Mouse (Mus musculus): ENCODE results near the gene Col4a2.
"Not testable (repeated sequence)": the region's sequence is repeated elsewhere in the genome, so short reads cannot be mapped to it uniquely, and the experiment has no call there.

Col4a2 gene

GRCm38 (mm10) chr8:11459016-11459415 is 146.4 kb downstream of the Col4a2 start:
- no peak for DNase-seq (ENCODE audit: low read depth, low spot score)

DNA sequence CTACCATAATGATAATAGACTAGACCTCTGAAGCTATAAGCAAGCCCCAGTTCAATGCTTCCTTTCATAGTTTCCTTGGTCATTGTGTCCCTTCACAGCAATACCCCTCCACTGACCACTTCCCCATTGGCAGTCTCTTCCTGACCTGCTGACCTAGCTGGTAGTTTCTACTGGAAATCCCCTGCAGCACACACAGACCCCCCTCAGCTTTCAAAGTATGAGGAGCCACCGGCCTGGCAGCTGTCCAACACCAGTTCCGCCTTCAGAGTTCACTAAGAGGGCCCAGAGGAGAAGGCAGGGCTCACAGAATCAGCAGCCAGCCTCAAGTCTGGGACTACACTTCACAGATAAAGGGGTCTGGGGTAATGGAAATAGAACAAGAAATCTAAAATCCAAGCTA is 148.3 kb downstream of the Col4a2 start:
- DNase-seq (ENCODE audit: low read depth, low spot score) = no peak

DNA sequence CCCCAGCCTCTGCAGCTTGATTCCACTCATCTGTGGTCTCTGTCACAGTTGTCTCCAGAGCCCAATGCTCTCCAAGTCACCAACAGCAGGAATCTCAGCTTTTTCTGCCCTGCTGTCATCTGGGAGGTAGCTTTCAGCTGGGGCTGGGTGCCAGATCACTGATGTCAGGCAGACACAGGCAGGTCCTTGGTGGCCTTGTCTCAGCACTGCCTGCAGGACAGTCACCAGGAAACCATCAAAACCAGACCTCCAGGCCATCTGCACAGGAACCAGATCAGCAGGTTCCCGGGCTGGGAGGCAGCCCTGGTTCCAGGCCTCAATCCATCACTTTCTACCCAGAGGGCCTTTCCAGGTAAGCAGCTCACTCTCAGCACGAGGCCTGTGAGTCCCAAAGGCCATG is 149.2 kb downstream of the Col4a2 start:
- no peak for DNase-seq (ENCODE audit: low read depth, low spot score)

DNA sequence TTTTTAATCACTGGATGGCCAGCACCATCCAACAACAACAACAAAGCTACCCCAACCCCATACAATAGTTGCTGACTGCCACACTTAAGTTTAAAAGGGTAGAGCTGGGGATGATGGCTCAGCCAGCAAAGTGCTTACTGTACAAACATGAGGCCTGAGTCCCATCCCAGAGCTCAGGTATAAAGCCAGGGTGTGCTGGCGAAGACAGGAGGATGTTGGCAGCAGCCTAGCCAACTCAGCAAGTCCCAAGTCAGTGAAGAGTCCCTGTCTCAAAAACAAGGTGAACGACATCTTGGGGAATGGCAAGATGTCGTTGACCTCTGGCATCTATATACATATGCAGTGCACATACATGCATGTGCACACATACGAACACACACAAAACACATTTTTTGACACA is 150.0 kb downstream of the Col4a2 start:
- DNase-seq (ENCODE audit: low read depth, low spot score) = no peak

DNA sequence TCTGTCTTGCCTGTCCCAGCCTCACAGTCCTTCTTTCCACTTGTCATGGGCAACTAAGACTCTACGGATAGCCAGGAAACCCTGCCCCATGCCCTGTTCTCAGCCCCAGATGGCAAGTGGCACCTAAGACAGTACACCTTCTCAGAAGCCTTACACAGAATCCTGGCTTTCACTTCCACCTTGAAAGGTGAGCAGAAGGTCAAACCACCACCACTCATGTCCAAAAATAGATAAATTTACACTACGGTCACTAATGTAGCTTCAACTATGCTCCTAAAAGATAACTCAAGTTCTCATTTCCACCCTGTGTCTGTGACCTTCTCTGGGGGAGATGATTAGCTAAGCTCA is 150.9 kb downstream of the Col4a2 start:
- DNase-seq (ENCODE audit: low read depth, low spot score) = no peak

DNA sequence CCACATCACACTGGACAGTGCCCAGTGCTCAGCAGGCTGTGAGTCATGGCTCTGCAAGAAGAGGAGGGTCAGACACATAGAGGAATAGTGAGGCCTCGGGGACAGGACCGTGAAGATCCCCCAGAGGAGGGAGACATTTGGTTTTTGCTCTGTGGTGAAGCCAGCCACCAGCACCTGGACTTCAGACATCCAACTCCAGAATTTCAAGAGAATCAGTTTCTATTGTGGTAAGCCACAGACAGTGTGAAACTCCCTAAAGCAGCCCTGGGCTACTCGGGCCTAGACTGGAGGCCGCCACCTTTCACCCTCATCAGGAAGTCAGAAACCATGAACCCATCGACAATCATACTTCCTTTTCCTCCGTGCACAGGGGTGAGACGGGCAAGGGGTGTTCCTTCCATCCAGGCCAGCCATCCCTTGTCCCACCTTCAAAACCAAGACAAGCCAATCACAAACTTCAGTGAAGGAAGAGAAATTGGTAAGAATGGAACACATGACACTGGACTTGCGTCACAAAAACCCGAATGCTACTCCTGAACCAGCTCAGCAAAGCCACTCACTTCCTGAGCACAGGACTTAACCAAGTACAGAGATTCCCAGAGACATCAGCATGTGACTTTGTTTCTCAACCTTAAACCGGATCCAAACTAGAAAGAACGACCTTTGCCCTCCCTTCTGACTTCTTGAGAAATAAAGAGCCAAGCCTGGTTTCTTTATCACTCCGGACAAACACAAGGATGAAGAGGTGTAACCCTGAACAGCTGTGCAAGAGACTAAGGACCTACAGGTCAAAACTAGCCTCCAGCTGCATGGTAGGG is 151.5 kb downstream of the Col4a2 start:
- DNase-seq (ENCODE audit: low read depth, low spot score) = no peak

DNA sequence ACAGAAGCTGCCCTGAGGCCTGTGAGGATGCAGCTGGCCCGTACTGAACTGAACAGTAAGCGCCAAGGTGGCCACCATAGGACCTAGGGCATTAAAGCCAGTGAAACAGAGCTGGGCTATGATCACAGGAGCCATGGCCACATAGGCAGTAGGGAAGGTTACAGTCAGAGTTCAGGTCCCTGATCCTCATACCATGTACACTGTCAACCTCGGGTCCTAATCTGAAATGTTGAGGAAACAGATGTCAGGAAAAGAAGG is 152.0 kb downstream of the Col4a2 start:
- DNase-seq (ENCODE audit: low read depth, low spot score) = no peak

DNA sequence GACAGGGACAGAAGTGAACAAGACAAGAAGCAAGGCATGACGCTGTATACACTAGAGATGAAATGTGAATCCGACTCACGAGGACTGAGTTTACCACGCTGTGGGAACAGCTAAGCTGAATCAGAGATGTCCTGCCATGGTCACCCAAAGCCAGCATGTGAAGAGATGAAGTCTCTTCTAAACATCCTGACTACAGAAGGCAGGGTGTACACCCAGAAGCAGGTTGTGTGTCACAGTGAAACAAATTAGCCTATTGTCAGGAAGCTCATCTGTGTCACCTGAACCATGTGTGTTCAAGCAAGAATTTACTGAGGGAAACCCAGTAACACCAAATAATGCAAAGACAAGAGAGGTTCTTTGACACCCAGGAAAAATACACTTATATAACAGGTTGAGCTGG is 153.0 kb downstream of the Col4a2 start:
- no peak for DNase-seq (ENCODE audit: low read depth, low spot score)

DNA sequence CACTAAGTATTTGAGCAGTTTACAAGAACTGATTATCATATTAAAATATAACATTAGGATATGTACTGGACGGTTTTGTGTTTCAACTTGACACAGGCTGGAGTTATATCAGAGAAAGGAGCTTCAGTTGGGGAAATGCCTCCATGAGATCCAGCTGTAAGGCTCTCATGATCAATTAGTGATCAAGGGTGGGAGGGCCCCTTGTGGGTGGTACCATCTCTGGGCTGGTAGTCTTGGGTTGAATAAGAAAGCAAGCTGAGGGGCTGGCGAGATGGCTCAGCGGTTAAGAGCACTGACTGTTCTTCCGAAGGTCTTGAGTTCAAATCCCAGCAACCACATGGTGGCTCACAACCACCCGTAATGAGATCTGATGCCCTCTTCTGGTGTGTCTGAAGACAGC is 153.9 kb downstream of the Col4a2 start:
- DNase-seq (ENCODE audit: low read depth, low spot score) = not testable (repeated sequence)

GRCm38 (mm10) chr8:11469095-11469494 is 156.5 kb downstream of the Col4a2 start:
- DNase-seq (ENCODE audit: low read depth, low spot score) = no peak

- no peak for DNase-seq (ENCODE audit: low read depth, low spot score)
Measured at GRCm38 (mm10) chr8:11470694-11471093, 158.1 kb downstream of the Col4a2 start.

DNA sequence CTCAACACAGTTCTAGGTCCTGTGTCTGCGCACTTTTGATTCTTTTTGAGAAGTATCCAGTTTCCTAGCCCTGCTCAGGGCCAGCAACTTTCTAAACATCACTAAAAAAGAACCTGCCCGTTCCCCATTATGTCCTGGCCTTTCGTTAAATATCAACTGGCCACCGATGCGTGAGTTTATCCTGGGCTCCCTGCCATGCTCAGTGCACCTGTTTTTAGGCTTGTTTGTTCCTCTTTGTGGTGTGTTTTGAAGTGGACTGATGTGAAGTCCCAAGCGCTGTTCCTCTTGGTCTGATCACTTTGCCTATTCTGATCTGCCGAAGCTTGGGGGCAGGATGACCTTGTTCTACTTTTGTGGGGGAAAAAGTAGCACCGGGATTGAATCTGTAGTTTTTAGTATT is 158.7 kb downstream of the Col4a2 start:
- DNase-seq (ENCODE audit: low read depth, low spot score) = no peak

GRCm38 (mm10) chr8:11473072-11473471 is 160.5 kb downstream of the Col4a2 start:
- no peak for DNase-seq (ENCODE audit: low read depth, low spot score)

DNA sequence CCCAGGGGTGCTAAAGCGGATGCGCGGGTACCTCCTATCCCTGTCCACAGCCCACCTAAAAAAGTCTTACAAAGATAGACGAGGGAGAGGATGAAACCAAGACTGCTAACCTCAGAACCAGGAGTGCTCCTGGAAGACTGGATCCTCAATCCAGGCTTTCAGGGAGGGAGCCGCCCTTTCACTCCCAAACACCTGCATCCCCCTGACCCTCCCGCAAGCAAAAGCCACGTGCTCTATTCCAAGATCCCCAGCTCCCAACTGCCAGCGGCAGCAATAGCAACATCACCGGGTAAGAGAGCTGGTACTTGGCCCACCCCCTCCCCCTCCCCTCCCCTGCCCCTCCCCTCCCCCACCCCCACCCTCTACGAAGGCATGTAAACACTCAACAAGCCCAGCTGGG is 162.8 kb downstream of the Col4a2 start:
- DNase-seq (ENCODE audit: low read depth, low spot score) = no peak

GRCm38 (mm10) chr8:11475876-11476275 is 163.3 kb downstream of the Col4a2 start:
- DNase-seq (ENCODE audit: low read depth, low spot score) = no peak

DNA sequence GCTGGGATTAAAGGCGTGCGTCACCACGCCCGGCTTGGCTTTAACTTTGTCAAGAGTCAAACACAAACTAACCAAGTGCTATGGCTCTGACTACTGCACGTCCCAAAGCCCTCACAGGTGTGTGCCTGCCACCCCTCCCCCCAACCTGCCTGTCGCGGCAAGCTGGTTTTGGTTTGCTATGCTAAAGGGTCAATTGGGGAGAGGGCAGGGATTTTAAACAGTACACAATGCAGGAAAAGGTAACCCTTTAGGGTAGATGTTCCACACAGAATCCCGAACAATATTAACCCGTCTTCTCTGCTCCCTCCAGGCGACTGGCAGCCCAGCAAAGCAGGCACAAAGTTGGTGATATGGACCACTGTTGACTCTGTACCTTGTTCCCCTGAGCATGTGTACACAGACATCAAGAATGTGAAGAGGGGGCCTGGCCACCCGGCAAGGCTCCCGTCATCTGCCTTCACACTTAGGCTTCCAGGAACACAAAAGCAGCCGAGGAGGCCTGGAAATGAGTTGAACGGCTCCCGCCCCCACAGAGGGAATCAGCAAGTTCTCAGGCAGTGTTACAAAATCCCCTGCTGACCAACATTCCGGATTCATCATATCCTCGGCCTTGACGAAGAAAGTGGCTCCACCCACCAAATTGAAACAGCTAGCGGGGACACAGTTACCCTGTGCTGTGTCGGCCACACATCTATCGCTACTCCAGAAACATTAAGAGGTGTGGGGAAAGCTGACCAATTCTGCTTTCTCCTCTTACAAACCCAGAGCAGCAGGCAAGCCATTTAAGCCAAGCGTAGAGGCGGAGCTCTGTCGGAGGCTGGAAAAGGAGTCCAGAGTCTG is 164.0 kb downstream of the Col4a2 start:
- DNase-seq (ENCODE audit: low read depth, low spot score) = no peak

DNA sequence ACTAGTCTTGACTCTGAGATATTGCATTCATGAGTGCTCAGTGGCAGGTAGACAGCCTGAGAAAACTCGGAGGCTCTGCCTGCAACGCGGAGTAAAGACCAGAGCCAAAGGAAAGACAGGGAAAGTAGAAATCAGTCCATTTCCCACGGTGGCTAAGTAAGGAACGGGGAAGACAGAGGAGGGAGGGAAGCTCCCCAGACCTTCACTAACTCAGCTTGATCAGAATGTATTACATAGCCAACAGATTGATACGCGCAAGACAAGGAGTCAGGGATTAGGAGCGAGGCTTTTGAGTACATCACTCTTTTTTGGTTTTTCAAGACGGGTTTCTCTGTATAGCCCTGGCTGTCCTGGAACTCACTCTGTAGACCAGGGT is 164.6 kb downstream of the Col4a2 start:
- DNase-seq (ENCODE audit: low read depth, low spot score) = no peak

GRCm38 (mm10) chr8:11477811-11478761 is 165.5 kb downstream of the Col4a2 start, which contains the start of gene Rab20:
Gene Rab20 (minus strand): TSS chr8:11478710.
- DNase-seq (ENCODE audit: low read depth, low spot score) = no peak

DNA sequence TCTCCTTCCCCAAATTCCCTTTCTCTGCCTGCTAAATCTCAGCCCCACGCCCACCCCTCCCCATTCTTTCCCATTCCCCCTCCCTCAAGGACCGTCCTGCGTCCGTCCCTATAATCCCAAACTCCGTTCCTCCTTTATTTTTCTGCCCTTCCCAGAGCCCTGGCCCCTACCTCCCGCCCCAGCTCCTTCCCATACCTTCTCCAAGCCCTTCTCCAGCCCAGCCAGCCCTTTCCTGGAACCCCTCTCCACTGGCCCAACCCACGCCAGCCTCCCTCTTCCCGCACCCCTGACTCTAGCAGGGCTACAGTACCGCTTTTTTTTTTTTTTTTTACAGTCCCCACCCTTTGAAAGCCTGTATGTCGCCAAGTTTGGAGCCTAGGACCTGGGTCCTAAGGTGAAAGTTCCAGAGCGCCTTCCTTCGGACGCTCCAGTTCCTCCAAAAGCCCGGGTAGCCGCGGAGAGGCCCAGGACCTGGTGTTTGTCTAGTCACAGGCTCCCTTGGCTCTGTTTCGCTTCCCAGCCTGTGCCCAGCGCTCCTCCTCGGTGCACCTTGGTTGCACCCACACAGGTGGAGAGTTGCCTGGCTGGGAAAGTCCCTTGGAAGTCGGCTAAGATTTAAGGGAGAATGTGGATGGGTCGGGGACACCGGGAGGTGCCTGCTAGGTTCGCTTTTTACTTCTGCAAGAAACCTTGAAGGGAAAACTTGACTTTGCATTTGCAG is 166.4 kb downstream of the Col4a2 start:
- no peak for DNase-seq (ENCODE audit: low read depth, low spot score)

DNA sequence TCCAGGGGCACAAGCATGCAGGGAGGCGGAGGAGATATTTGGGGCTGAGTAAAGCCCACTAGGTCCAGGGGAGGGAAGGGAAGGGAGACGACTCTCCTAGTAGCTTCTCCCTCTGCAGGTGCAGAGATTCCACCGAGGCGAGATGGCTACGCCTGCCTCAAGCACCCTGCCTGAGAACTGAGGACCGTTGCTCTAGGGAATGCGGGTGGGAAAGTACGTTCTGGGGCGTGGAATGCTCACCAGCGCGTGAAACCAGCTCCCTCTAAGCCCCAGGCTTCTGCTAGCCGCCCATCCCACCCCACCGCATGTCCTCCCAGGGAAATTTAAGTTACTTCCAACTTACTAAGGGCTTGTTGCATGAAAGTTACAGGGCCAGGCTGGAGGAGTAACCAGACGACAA is 167.0 kb downstream of the Col4a2 start:
- no peak for DNase-seq (ENCODE audit: low read depth, low spot score)

DNA sequence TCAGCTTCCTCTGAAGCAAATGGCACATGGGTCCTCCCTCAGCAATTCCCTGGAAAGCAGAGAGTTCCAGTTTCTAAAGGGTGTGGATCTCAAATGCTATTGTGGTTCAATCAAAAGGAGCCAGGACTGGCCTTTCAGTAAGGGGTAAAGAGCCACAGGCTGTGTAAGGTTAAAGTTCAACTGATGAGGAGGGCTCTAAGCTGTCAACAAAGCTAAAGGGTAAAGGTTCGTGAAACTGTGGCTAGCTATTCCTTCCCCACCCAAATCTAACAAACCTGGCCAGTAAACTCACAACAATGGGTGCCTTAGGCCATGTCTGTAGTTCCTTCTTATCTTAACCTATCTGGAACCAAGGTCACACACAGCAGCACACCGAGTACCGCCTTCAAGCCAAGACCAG is 169.3 kb downstream of the Col4a2 start:
- DNase-seq (ENCODE audit: low read depth, low spot score) = no peak

GRCm38 (mm10) chr8:11482537-11482936 is 169.9 kb downstream of the Col4a2 start:
- no peak for DNase-seq (ENCODE audit: low read depth, low spot score)

All from retina, postnatal 7 days (tissue).